Mouse (Mus musculus) liver, embryonic 14.5 days (tissue): ENCODE data around the gene Lyrm7. TPM values are rescaled to one million over a fixed set of nuclear protein-coding genes. Genes with fewer than 3 reads are reported as not detected.

ENCODE experiments used
- ATAC-seq: fragments of 200-750 bp; cut with Nextera tagmentation; 2 replicates; pipeline ENCODE4 v1.8.0; 2017; ENCODE audit warnings: moderate number of reproducible peaks, mild to moderate bottlenecking, moderate library complexity; ENCODE audit not compliant: insufficient read depth
- DNase-seq, 3 experiments: peaks; one replicate each; pipeline ENCODE4 v3.0.0-alpha.2; 2012 to 2013; ENCODE audit warnings: low read depth in 3 of 3, low spot score in 3 of 3
- H3K27ac ChIP-seq: fragments of 300-500 bp; sonication (generic); 2 replicates; pipeline ENCODE4 v1.5.1; 2014; ENCODE audit warnings: moderate library complexity, mild to moderate bottlenecking, control low read depth, inconsistent platforms
- H3K27me3 ChIP-seq: fragments of 300-500 bp; sonication (generic); 2 replicates; pipeline ENCODE4 v1.6.1; 2014; ENCODE audit warnings: mild to moderate bottlenecking, low read length, moderate library complexity; ENCODE audit not compliant: control insufficient read depth, insufficient read depth
- H3K36me3 ChIP-seq: fragments of 300-500 bp; sonication (generic); replicated peaks from 2 replicates; pipeline ENCODE4 v1.6.1; 2014; ENCODE audit warnings: low read depth; ENCODE audit not compliant: control insufficient read depth, insufficient read depth
- H3K4me1 ChIP-seq, 2 experiments: fragments of 200-500 bp in 1 of 2; fragments of 300-500 bp in 1 of 2; sonication (generic) in 1 of 2; replicated peaks; 2 replicates each; pipeline ENCODE4 v1.6.1; 2012 to 2014; ENCODE audit warnings: antibody characterized with exemption in 1 of 2, inconsistent platforms in 1 of 2, low read length in 1 of 2; ENCODE audit not compliant: control insufficient read depth in 2 of 2, insufficient read depth in 2 of 2
- H3K4me2 ChIP-seq: fragments of 300-500 bp; sonication (generic); 2 replicates; pipeline ENCODE4 v1.6.1; 2014; ENCODE audit warnings: low read depth, mild to moderate bottlenecking, control low read depth, moderate library complexity
- H3K4me3 ChIP-seq, 2 experiments: fragments of 200-500 bp in 1 of 2; fragments of 300-500 bp in 1 of 2; sonication (generic) in 1 of 2; 2 replicates each; pipeline ENCODE4 v1.5.1; 2012 to 2014; ENCODE audit warnings: low read depth in 2 of 2, low read length in 2 of 2, mild to moderate bottlenecking in 2 of 2, control low read depth in 1 of 2, inconsistent platforms in 1 of 2, moderate library complexity in 1 of 2; ENCODE audit not compliant: insufficient read depth in 1 of 2
- H3K9ac ChIP-seq: fragments of 300-500 bp; sonication (generic); replicated peaks from 2 replicates; pipeline ENCODE4 v1.6.1; 2014; ENCODE audit warnings: mild to moderate bottlenecking, control low read depth, moderate library complexity
- H3K9me3 ChIP-seq: fragments of 300-500 bp; sonication (generic); 2 replicates; pipeline ENCODE4 v1.6.1; 2016; ENCODE audit warnings: low read length, mixed read lengths; ENCODE audit not compliant: control insufficient read depth
- CTCF ChIP-seq: IDR thresholded peaks from 2 replicates; pipeline ENCODE4 v1.5.1; 2016; ENCODE audit warnings: antibody characterized with exemption, low read depth, control low read depth
- EP300 ChIP-seq: IDR thresholded peaks from 2 replicates; pipeline ENCODE4 v1.6.1; 2016; ENCODE audit warnings: antibody characterized with exemption, low read depth
- WGBS: fragments of 180-500 bp; shearing (Covaris S2); extraction: QIAGEN DNeasy Blood & Tissue Kit; methylation state at CpG from one replicate; pipeline ENCODE4 v1.1.7; 2014; ENCODE audit not compliant: insufficient replicate concordance; 5-methylcytosine and 5-hydroxymethylcytosine counted together
- polyA plus RNA-seq, 2 experiments: library from polyadenylated mRNA; depleted of rRNA in 1 of 2; stranded (reverse) in 1 of 2; unstranded in 1 of 2; fragments of >200 nt; fragmentation: Nextera tagmentation in 1 of 2; extraction: Ambion mirVana in 1 of 2; gene quantifications; 2 replicates each; pipeline versions ENCODE4 v1.2.1 to v1.2.3; 2012 to 2014

Lyrm7 gene
- polyA plus RNA-seq, 2 experiments, result 2.0 to 5.4 TPM

DNA sequence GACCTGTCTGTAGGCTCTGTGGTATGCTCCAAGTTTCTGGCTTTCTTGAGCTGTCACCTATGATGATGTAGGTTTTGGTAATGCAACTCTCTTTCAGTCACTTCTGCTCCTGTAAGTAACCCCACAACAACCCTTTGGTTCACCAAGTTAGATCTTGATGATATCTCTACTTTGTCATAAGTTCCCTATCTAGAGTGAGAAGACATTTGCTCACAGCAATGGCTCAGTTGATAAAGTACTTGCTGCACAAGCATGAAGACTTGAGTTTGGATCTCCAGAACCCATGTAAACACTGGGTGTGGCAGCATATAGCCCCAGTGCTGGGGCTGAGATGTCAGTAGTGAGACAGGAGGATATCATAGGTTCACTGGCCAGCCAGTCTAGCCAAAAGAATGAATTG is 45.1 kb downstream of the Lyrm7 start:
- Histone ChIP-seq H3K4me1 (peaks cover 0 to 6% of the 10 kb centered on the region in 2 experiments; a peak in 2 of 4 replicates), H3K36me3 (no peaks in the 10 kb centered on the region), H3K4me2 (no peak overlapping the region), H3K27me3 (no peaks in the 10 kb centered on the region), H3K9ac (no peak overlapping the region), H3K9me3 (no peaks in the 10 kb centered on the region), H3K4me3 (no peak overlapping the region), H3K27ac (no peak overlapping the region)
- TF ChIP-seq CTCF (no peak), EP300 (no peak)
- ATAC-seq (no peak), DNase-seq (no peak)

DNA sequence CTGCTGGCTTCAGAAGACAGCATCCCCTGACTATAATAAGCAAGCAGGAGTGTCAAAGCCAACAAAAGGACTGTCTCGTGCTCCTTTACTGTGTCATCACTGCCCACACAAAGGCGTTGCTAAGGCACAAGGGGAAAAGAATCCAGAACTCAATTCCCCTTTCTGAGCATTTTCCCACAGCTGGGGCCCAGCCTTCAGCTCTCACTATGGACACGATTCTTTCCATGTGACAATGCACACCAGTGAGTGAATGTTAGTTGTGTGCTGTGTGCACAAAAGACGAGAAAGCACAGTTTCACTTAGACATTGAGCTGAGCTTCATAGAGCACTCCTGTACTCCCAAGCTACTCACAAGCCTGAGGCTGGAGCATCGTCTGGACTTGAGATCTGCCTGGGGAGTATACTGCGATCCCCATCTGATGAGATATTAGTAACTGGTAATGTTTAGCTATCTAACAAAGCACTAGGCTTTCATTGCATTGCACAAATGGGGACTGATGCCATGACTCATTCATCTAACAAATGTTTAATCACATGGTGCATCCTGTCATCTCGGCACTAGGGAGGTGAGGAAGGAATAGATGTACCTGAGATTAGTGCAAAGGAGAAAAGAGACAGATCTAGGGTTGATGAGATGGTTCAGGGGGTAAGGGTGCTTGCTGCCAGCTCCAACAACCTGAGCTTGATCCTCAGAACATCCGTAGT is 47.8 kb downstream of the Lyrm7 start:
- Histone ChIP-seq H3K27me3 (no peaks in the 10 kb centered on the region), H3K4me3 (no peak overlapping the region), H3K36me3 (no peaks in the 10 kb centered on the region), H3K9me3 (no peaks in the 10 kb centered on the region), H3K27ac (no peak overlapping the region), H3K9ac (no peak overlapping the region), H3K4me2 (no peak overlapping the region), H3K4me1 (peaks cover 0 to 6% of the 10 kb centered on the region in 2 experiments; a peak in 2 of 4 replicates)
- DNase-seq, result no peak
- no peak for TF ChIP-seq EP300
- TF ChIP-seq CTCF, result no peak
- no peak for ATAC-seq
- 58% methylated on average over 8 of the region's 8 CpGs for WGBS

DNA sequence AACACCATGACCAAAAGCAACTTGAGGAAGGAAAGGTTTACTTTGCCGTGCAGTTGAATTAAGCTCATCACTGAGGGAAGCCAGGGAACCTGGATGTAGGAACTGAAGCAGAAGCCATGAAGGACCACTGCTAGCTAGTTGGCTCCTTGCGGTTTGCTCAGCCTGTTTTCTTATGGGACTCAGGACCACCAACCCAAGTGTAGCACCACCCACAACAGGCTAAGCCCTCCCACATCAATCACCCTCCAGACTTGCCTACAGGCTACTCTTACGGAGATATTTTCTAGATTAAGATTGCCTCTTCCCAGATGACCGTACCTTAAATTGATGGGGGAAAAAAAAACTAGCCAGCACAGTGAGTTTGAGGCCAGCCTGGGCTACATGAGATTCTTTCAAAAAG is 48.4 kb downstream of the Lyrm7 start:
- Histone ChIP-seq H3K27ac (no peak overlapping the region), H3K36me3 (no peaks in the 10 kb centered on the region), H3K4me3 (no peak overlapping the region), H3K4me2 (no peak overlapping the region), H3K9me3 (no peaks in the 10 kb centered on the region), H3K9ac (no peak overlapping the region), H3K27me3 (no peaks in the 10 kb centered on the region), H3K4me1 (peaks cover 0 to 12% of the 10 kb centered on the region in 2 experiments; a peak in 2 of 4 replicates)
- WGBS, result 72% methylated on average over 4 of the region's 4 CpGs
- no peak for ATAC-seq
- no peak for TF ChIP-seq CTCF
- TF ChIP-seq EP300, result no peak
- DNase-seq, result no peak

DNA sequence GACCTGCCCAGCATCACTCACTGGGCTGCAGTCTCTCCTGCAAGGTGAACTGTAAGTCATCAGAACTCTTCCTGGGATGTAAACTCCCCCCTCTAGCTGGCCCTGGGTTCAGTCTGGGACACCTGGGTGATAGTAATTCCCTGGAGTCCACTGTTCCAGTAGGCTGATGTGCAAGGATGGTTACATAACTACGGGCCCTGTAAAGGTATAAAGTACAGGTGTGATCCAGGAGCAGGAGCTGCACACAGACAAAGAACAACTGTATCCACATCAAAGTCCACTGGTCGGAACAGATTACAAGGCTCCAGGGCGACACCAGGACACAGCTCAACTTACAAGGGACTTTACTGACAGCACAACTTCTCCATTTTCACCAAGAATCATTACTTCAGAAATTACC is 49.7 kb downstream of the Lyrm7 start:
- Histone ChIP-seq H3K4me3 (no peak overlapping the region), H3K4me1 (peaks cover 0 to 15% of the 10 kb centered on the region in 2 experiments; a peak in 2 of 4 replicates), H3K4me2 (no peak overlapping the region), H3K27ac (no peak overlapping the region), H3K9me3 (no peaks in the 10 kb centered on the region), H3K27me3 (no peaks in the 10 kb centered on the region), H3K36me3 (no peaks in the 10 kb centered on the region), H3K9ac (no peak overlapping the region)
- DNase-seq, result no peak
- TF ChIP-seq CTCF, result no peak
- no peak for TF ChIP-seq EP300
- no peak for ATAC-seq
- 45% methylated on average over 3 of the region's 3 CpGs for WGBS

DNA sequence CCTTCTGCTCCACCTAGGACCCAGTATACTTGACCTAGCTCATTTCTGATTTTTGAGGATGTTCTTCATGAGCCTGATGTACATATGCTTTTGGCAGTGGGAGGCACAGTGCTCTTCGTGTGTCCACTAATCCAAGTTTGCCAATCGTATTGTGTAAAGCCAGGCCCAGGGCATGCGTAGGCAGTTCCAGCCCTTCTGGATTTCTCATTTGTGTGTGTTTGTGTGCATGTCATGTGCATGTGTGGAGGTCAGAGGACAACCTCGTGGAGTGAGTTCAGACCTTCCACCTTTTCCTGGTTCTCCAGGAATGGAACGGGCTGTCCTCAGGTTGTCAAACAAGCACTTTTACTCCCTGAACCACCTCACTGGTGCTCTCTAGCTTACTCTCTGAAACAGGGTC is 51.1 kb downstream of the Lyrm7 start:
- no peaks in the 10 kb centered on the region for H3K27me3 ChIP-seq
- H3K9ac ChIP-seq, result no peak overlapping the region
- H3K36me3 ChIP-seq, result no peaks in the 10 kb centered on the region
- peaks cover 0 to 15% of the 10 kb centered on the region in 2 experiments; a peak in 2 of 4 replicates for H3K4me1 ChIP-seq
- no peaks in the 10 kb centered on the region for H3K9me3 ChIP-seq
- DNase-seq (no peak), ATAC-seq (no peak)
- H3K4me2 ChIP-seq, result no peak overlapping the region
- no peak overlapping the region for H3K27ac ChIP-seq
- no peak overlapping the region for H3K4me3 ChIP-seq
- 59% methylated on average over 5 of the region's 5 CpGs for WGBS
- TF ChIP-seq CTCF, result no peak
